Comparison of ENCODE assay signal across 23 mouse cellular contexts in the genomic region with DNA sequence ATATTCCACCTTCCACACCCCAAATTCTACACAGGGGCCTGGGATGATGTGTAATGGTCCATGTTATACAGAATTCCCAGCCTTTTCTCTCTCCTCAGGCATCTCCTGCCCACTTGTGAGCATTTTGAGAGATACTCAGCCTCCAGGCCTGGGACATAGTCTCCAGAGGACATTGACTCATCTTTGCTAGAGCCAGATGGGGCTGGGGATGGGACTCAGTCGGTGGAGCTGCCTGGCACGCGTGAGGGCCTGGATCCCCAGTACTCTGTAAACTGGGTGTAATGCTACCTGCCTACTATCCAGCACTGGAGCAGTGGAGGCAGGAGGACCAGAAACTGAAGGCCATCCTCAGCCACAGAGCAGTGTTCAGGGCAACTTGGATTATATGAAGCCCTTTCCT. TPM values are rescaled to one million over a fixed set of nuclear protein-coding genes. Genes with fewer than 3 reads are reported as not detected.
"Had no signal": no experiment of that assay in that cellular context is flagged by ENCODE, and none has a peak within 500 bp of the region (broad histone marks: within the 10 kb centered on the region; RNA-seq: fewer than 3 reads in every experiment).

No protein-coding gene starts in this region.

- H3K4me3 ChIP-seq: limb, embryonic 15.5 days; liver, embryonic 15.5 days; megakaryocyte, embryonic 14.5 days; midbrain, embryonic 15.5 days; neural tube, embryonic 12.5 days had no signal

- H3K4me1 ChIP-seq: midbrain, embryonic 15.5 days had no signal

- H3K4me2 ChIP-seq: limb, embryonic 15.5 days; liver, embryonic 15.5 days; lung, embryonic 14.5 days; midbrain, embryonic 11.5 days; midbrain, embryonic 15.5 days; neural tube, embryonic 12.5 days had no signal

- H3K9ac ChIP-seq: limb, embryonic 15.5 days; liver, embryonic 15.5 days; lung, embryonic 14.5 days; midbrain, embryonic 15.5 days; neural tube, embryonic 12.5 days had no signal

- ATAC-seq: midbrain, embryonic 15.5 days had no signal

- DNase-seq: kidney, adult 18-20 months; kidney, postnatal 14 days; layer of hippocampus, postnatal 36 days; lung, embryonic 14.5 days; lung, postnatal 10 days; thymus, adult 2 months; thymus, postnatal 25 days had no signal

- H3K27ac ChIP-seq: limb, embryonic 15.5 days; liver, embryonic 15.5 days; macrophage; midbrain, embryonic 15.5 days; neural tube, embryonic 12.5 days had no signal

- H3K9me3 ChIP-seq: limb, embryonic 15.5 days; liver, embryonic 15.5 days; megakaryocyte, embryonic 14.5 days; midbrain, embryonic 15.5 days; neural tube, embryonic 12.5 days had no signal

- H3K27me3 ChIP-seq: limb, embryonic 15.5 days; liver, embryonic 15.5 days; megakaryocyte, embryonic 14.5 days; midbrain, embryonic 15.5 days; neural tube, embryonic 12.5 days had no signal

RNA-seq across cellular contexts. Expression of a gene that starts 8.8 kb away (rescaled TPM):
- total RNA-seq: monocyte, adult 5-6 weeks had no signal

RNA-seq across cellular contexts. Expression of a gene that starts 31.7 kb away (rescaled TPM):
- total RNA-seq: layer of hippocampus, postnatal 36 days; left cerebral cortex, adult 8-10 months; monocyte, adult 5-6 weeks; neutrophil, adult 5-6 weeks had no signal
- polyA plus RNA-seq: kidney, embryonic 14.5 days; large intestine, adult 2 months; limb, embryonic 11.5 days; limb, embryonic 15.5 days; liver, embryonic 15.5 days; lung, embryonic 14.5 days; midbrain, embryonic 11.5 days; midbrain, embryonic 15.5 days; neural tube, embryonic 12.5 days; stomach, embryonic 14.5 days; testis, adult 2 months; thymus, adult 2 months; urinary bladder, adult 2 months had no signal
